Mouse (Mus musculus): ENCODE results near the gene Akap6.

GRCm38 (mm10) chr12:52939324-52939946, 240.3 kb downstream of the Akap6 start:
- TF ChIP-seq MAFK (IDR thresholded peaks at IDR 0.05; ENCODE audit: insufficient read depth, low read depth, low read length) (no peak), ZNF384 (IDR thresholded peaks at IDR 0.05; ENCODE audit: low read depth, low read length) (no peak), ZC3H11A (IDR thresholded peaks at IDR 0.05; ENCODE audit: borderline replicate concordance, low read depth, low read length) (no peak), CHD2 (IDR thresholded peaks at IDR 0.05; ENCODE audit: low read depth, low read length) (no peak), HCFC1 (IDR thresholded peaks at IDR 0.05; ENCODE audit: borderline replicate concordance, insufficient read depth, low read length) (no peak)
